Mouse (Mus musculus) megakaryocyte, embryonic 14.5 days (primary cell): ENCODE data around the gene Megf8.

ENCODE experiments used
- FLI1 ChIP-seq: IDR thresholded peaks from 2 replicates; pipeline ENCODE4 v1.6.1; 2012; ENCODE audit warnings: low read length, inconsistent platforms, mixed read lengths
- GATA1 ChIP-seq: IDR thresholded peaks from 3 replicates; pipeline ENCODE4 v1.6.1; 2012; ENCODE audit warnings: mixed read lengths, low read length, inconsistent platforms, borderline replicate concordance

DNA sequence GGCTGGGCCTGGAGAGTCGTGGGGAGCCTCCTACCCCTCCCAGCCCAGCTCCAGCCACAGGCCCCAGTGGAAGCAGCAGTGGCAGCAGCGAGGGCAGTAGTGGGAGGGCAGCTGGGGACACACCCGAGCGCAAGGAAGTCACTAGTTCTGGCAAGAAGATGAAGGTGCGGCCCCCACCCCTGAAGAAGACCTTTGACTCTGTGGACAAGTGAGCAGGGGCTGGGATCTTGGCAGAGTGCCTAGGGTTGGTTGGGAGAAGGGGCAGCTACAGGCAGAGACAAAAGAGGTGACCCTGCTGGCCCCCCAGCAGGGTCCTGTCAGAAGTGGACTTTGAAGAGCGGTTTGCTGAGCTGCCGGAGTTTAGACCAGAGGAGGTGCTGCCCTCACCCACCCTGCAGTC is 24.9 kb upstream of the Megf8 start:
- TF ChIP-seq GATA1 (no peak), FLI1 (no peak)
